Mouse (Mus musculus) hindbrain, embryonic 16.5 days (tissue): ENCODE data around the gene Rbm46. TPM values are rescaled to one million over a fixed set of nuclear protein-coding genes. Genes with fewer than 3 reads are reported as not detected.

ENCODE experiments used
- ATAC-seq: fragments of 200-750 bp; cut with Nextera tagmentation; 2 replicates; pipeline ENCODE4 v1.8.0; 2017; ENCODE audit warnings: moderate TSS enrichment, moderate library complexity
- H3K27ac ChIP-seq: fragments of 300-500 bp; sonication (generic); 2 replicates; pipeline ENCODE4 v1.5.1; 2014; ENCODE audit warnings: low read depth, mild to moderate bottlenecking, control low read depth, low read length, moderate library complexity
- H3K27me3 ChIP-seq: fragments of 300-500 bp; sonication (generic); replicated peaks from 2 replicates; pipeline ENCODE4 v1.6.1; 2014; ENCODE audit warnings: low read length; ENCODE audit not compliant: control insufficient read depth, insufficient read depth
- H3K36me3 ChIP-seq: fragments of 300-500 bp; sonication (generic); 2 replicates; pipeline ENCODE4 v1.6.1; 2014; ENCODE audit warnings: mild to moderate bottlenecking, low read length, moderate library complexity, mixed read lengths; ENCODE audit not compliant: control insufficient read depth, insufficient read depth
- H3K4me1 ChIP-seq: fragments of 300-500 bp; sonication (generic); 2 replicates; pipeline ENCODE4 v1.6.1; 2014; ENCODE audit warnings: low read depth, low read length; ENCODE audit not compliant: control insufficient read depth, insufficient read depth
- H3K4me2 ChIP-seq: fragments of 300-500 bp; sonication (generic); 2 replicates; pipeline ENCODE4 v1.6.1; 2014; ENCODE audit warnings: mild to moderate bottlenecking, low read length, control low read depth, moderate library complexity
- H3K4me3 ChIP-seq: fragments of 300-500 bp; sonication (generic); 2 replicates; pipeline ENCODE4 v1.5.1; 2014; ENCODE audit warnings: mild to moderate bottlenecking, low read length, control low read depth, moderate library complexity
- H3K9ac ChIP-seq: fragments of 300-500 bp; sonication (generic); 2 replicates; pipeline ENCODE4 v1.6.1; 2014; ENCODE audit warnings: low read depth, mild to moderate bottlenecking, control low read depth, low read length, moderate library complexity
- H3K9me3 ChIP-seq: fragments of 300-500 bp; sonication (generic); 2 replicates; pipeline ENCODE4 v1.6.1; 2014; ENCODE audit warnings: mild to moderate bottlenecking, low read length, moderate library complexity; ENCODE audit not compliant: control insufficient read depth
- WGBS: fragments of 180-500 bp; shearing (Covaris S2); extraction: QIAGEN DNeasy Blood & Tissue Kit; methylation state at CpG from one replicate; pipeline ENCODE4 v1.1.7; 2014; 5-methylcytosine and 5-hydroxymethylcytosine counted together
- polyA plus RNA-seq: library from polyadenylated mRNA; unstranded; fragments of >200 nt; fragmentation: Nextera tagmentation; extraction: Ambion mirVana; gene quantifications from 2 replicates; pipeline ENCODE4 v1.2.1, GENCODE M21; 2015

The Rbm46 gene
- polyA plus RNA-seq, 1 experiment from 2014 or later = 2.1 TPM

DNA sequence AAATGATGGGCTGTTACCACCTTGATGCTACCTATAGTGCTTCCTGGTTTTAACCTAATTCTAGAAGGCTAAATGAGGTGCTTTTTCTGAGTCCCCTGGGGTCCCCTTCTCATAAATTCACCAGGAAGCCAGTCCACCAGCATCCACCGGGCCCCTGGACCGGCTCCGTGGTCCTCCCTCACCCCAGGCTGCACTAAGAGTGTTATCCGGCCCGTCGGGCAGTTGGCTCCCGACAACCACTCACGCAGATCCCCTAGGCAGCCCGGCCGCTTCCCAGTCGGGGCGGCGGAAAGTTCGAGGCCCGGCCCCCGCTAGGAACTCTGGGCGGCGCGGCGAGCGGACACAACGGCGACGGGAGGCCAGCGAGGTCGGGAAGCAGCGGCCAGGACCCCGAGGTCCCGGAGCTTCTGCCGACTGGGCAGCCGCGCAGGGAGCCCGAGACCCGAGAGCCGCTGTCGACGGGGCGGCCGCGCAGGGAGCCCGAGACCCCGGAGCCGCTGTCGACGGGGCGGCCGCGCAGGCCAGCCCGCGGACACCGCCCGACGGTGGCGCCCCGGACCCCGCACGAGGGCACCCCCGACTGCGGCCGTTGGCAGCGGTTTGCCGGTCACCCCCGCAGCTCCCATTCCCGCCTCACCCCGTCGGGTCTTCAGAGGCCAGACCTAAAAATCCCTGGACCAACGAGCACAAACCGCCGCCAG lies 462 bp downstream of the Rbm46 start:
- Histone ChIP-seq H3K4me2 (peak overlapping the region; percentile 75), H3K36me3 (no peaks in the 10 kb centered on the region), H3K9ac (peak overlapping the region; percentile 46), H3K27me3 (peaks cover 12% of the 10 kb centered on the region), H3K4me3 (peak overlapping the region; percentile 47), H3K4me1 (peaks cover 7% of the 10 kb centered on the region; the same call in 1 of the 2 replicates), H3K27ac (no peak overlapping the region), H3K9me3 (no peaks in the 10 kb centered on the region; the same call in 1 of the 2 replicates)
- ATAC-seq = peak; percentile 15; the same call in 1 of the 2 replicates
- 19% methylated on average over 51 of the region's 69 CpGs for WGBS

DNA sequence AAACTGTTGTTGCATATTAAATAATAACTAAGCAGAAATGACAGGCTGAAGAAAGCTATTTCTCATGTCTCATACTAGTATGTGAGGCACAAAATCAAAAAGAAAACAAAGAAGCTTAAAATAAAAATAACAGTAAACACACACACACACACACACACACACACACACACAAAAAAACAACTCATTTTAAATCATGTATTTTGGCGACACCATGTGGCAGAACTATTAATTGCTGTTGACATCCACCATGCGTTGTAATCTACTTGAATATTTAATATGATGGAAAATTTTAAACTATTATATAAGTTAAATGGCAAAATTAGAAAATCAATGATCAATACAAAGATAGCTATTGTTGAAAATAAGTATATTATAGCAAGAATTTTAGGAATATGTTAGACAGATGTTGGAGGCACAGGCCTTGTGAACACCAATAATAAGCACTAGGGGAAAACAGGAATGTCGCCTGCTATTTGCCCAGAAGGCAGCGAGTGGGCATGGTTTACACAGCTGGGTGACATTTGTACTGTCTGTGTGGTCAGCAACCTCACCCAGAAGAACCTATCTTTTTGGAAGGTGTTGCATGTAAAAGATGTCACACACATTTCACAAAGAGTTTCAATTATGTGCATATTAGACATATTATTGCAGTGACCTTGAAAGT lies 18.7 kb downstream of the Rbm46 start:
- no peaks in the 10 kb centered on the region for H3K27me3 ChIP-seq
- no peak overlapping the region for H3K4me2 ChIP-seq
- no peak overlapping the region for H3K4me3 ChIP-seq
- H3K9me3 ChIP-seq = no peaks in the 10 kb centered on the region
- 25% methylated on average over 4 of the region's 4 CpGs for WGBS
- ATAC-seq = 0 out of 2 replicates have a peak, but pooled peaks have one; percentile 48
- H3K27ac ChIP-seq = no peak overlapping the region
- no peak overlapping the region for H3K9ac ChIP-seq
- no peaks in the 10 kb centered on the region for H3K36me3 ChIP-seq
- H3K4me1 ChIP-seq = no peaks in the 10 kb centered on the region

DNA sequence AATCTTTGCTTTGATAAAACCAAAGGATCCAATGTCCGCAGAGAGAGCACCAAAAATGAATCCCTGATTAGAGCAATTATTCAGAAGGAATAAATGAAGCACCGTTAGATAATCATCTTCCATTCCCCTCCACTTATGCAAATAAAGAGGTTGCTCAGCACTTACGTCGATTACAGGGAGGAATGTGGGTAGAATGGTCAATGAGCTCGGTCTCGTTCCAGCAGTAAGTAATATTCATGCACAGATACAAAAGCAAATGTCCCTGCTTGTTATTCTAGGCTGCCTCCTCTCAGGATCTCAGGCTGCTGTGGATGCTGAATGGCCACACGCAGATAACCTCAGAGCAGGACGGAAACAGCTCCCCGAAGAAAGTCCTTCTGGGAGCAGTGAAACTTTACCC lies 51.1 kb downstream of the Rbm46 start:
- Histone ChIP-seq H3K9me3 (no peaks in the 10 kb centered on the region), H3K4me3 (no peak overlapping the region), H3K27ac (no peak overlapping the region), H3K9ac (no peak overlapping the region), H3K27me3 (no peaks in the 10 kb centered on the region), H3K36me3 (no peaks in the 10 kb centered on the region), H3K4me1 (no peaks in the 10 kb centered on the region), H3K4me2 (no peak overlapping the region)
- no peak for ATAC-seq
- 61% methylated on average over 9 of the region's 9 CpGs for WGBS

DNA sequence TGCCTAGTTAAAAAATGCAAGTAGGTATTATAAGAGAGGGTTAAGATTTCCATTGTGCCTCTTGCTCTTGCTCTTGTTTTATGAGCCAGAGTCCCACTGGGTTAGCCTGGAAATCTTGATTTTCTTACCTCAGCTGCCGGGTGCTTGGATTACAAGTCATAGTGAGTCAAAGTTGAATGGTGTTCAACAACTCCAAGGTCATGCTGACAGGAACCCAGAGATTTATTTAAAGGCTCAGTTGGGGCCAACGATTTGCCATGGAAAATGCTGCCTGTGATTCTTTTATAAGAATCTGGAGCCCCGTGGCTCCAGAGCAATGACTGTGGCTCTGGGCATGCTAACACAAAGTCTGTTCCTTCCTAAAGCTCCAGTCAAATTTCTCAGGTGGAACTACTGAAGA lies 64.4 kb downstream of the Rbm46 start:
- Histone ChIP-seq H3K27ac (no peak overlapping the region), H3K36me3 (no peaks in the 10 kb centered on the region), H3K27me3 (no peaks in the 10 kb centered on the region), H3K4me3 (no peak overlapping the region), H3K9ac (no peak overlapping the region), H3K4me1 (no peaks in the 10 kb centered on the region), H3K9me3 (no peaks in the 10 kb centered on the region), H3K4me2 (no peak overlapping the region)
- ATAC-seq = no peak
- WGBS = 58% methylated on average over 3 of the region's 3 CpGs

DNA sequence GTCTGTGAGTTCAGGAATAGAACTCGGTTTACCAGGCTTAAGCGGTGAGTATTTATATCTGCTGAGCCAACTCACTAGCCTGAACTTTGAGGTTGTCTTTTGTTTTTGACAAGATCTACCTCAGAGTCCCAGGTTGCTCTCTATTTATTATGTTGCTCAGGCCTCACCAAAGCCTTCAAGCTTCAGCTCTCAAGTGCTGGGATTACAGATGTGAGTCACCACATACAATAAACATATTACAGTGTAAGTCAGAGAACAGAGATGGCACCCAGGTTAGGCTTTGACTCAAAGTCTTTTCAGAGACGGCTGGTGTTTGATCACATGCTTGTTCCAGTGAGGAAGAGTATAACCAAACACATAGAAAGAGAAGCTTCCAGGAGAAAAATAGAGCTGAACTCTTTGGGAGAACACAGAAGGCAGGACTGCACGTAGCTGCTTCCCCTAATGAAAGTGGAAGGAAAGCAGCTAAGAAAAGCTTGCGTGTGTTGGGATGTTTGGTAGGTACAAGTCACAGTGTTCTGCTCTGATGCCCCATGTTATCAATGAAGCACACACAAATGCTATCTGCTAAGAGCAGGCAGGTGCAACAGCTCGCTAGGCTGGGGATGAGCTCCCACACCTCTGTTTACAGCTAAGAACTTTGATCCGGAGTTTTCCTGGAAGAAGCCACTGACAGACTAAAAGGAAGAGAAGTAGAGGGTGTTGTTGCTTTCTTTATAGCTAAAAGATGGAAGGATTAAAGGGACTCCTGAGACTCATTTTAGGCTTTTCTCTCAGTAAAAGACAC lies 65.8 kb downstream of the Rbm46 start:
- Histone ChIP-seq H3K36me3 (no peaks in the 10 kb centered on the region), H3K4me2 (no peak overlapping the region), H3K4me3 (no peak overlapping the region), H3K27ac (no peak overlapping the region), H3K27me3 (no peaks in the 10 kb centered on the region), H3K4me1 (no peaks in the 10 kb centered on the region), H3K9me3 (no peaks in the 10 kb centered on the region), H3K9ac (no peak overlapping the region)
- no peak for ATAC-seq
- 89% methylated on average over 7 of the region's 7 CpGs for WGBS

DNA sequence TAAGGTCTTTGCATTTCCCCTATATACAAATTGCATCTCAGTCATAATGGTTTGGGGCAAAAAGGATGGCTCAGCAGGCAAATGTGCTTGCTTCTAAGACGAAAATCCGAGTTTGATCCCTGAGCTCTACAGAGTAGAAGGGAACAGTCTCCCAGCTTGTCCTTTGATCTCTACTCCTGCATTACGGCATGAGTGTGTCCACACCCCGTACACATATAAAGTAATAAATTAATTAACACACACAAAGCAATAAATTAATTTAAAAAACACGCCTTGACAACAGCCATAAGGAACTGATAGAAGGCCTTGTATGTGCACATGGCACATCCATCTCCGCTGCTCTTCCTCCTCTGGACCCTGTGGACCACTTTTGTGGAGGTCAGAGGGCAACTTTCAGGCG lies 66.5 kb downstream of the Rbm46 start:
- Histone ChIP-seq H3K9ac (no peak overlapping the region), H3K9me3 (no peaks in the 10 kb centered on the region), H3K27me3 (no peaks in the 10 kb centered on the region), H3K36me3 (no peaks in the 10 kb centered on the region), H3K4me3 (no peak overlapping the region), H3K4me1 (no peaks in the 10 kb centered on the region), H3K4me2 (no peak overlapping the region), H3K27ac (no peak overlapping the region)
- no peak for ATAC-seq
- WGBS = 85% methylated on average over 7 of the region's 7 CpGs

DNA sequence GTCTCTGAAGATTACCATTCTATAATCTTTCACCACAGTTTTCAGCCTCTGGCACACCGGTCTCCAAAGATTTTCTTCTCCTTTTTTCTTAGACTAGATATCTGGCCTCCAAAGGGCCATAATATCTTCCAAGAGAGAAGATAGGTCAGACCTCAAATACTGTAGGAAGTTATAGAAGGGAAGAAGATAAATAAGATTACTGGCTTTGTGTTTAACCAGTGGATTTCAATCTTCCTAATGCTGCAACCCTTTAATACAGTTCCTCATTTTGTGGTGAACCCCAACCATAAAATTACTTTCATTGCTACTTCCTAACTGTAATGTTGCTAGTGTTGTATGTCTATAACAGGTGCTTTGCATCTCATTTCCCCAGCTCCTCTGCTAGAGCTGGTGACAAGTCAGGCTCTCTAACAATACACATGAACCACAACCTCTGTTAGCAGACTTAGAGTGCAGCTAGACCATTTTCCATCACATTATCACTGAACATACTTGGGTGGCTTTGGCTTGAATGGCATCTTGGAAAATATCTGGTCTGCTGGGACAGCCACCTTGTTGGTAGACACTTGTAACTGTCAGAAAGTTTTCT lies 67.9 kb downstream of the Rbm46 start:
- H3K27ac ChIP-seq = no peak overlapping the region
- H3K4me1 ChIP-seq = no peaks in the 10 kb centered on the region
- no peaks in the 10 kb centered on the region for H3K9me3 ChIP-seq
- no peak overlapping the region for H3K4me2 ChIP-seq
- H3K9ac ChIP-seq = no peak overlapping the region
- ATAC-seq = no peak
- no peak overlapping the region for H3K4me3 ChIP-seq
- H3K27me3 ChIP-seq = no peaks in the 10 kb centered on the region
- WGBS = 94% methylated on average over 1 of the region's 1 CpGs
- H3K36me3 ChIP-seq = no peaks in the 10 kb centered on the region

DNA sequence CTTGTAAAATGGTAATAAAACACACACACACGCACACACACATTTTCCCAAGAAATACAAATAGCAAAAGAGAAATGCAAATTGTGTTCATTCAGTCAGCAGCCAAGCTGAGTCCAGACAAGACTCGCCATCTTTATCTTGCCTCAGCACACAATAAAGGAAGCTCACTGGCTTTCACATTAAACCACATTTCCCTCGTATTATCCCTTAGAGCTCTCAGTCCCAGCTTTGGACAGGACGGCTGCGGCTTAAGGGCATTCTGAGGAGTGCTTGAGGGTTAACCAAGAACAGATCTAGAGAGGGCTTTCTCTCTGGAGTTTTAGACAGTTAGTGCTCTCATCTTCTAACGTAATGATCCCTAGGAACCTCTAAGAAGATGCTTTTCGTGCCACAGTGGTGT lies 71.0 kb downstream of the Rbm46 start:
- WGBS = 76% methylated on average over 7 of the region's 7 CpGs
- no peak overlapping the region for H3K4me2 ChIP-seq
- no peaks in the 10 kb centered on the region for H3K9me3 ChIP-seq
- H3K9ac ChIP-seq = no peak overlapping the region
- ATAC-seq = no peak
- no peaks in the 10 kb centered on the region for H3K4me1 ChIP-seq
- H3K36me3 ChIP-seq = no peaks in the 10 kb centered on the region
- H3K27ac ChIP-seq = no peak overlapping the region
- H3K27me3 ChIP-seq = no peaks in the 10 kb centered on the region
- no peak overlapping the region for H3K4me3 ChIP-seq

DNA sequence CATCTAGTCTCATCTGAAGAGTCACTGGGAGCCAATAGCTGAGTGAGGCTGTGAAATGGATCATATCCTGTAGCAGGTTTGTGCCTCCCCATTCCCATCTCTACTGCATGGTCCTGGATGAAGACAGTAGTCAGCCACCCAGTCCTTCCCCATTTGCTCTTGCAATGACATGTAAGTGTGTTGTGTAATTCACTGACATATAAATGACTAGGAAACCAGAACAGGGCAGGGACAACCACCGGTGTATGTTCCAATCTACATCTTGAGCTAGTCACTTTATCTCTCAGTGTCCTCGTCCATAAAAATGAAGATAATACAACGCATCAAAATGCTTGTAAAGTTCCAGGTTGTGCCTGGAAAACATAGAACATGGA lies 75.8 kb downstream of the Rbm46 start:
- H3K4me1 ChIP-seq = no peaks in the 10 kb centered on the region
- no peaks in the 10 kb centered on the region for H3K9me3 ChIP-seq
- no peaks in the 10 kb centered on the region for H3K36me3 ChIP-seq
- H3K27me3 ChIP-seq = no peaks in the 10 kb centered on the region
- no peak overlapping the region for H3K9ac ChIP-seq
- H3K4me3 ChIP-seq = no peak overlapping the region
- WGBS = 89% methylated on average over 3 of the region's 3 CpGs
- H3K27ac ChIP-seq = no peak overlapping the region
- ATAC-seq = no peak
- H3K4me2 ChIP-seq = no peak overlapping the region
